Mouse (Mus musculus) heart, embryonic 13.5 days (tissue): ENCODE data around the gene Gm340. TPM values are rescaled to one million over a fixed set of nuclear protein-coding genes. Genes with fewer than 3 reads are reported as not detected.

Experiments used
- ATAC-seq: fragments of 200-750 bp; cut with Nextera tagmentation; 2 replicates; pipeline ENCODE4 v1.8.0; 2017; ENCODE audit warnings: moderate TSS enrichment; ENCODE audit not compliant: insufficient number of reproducible peaks, low FRiP score, low TSS enrichment; ENCODE audit errors: extremely low read depth
- H3K27ac ChIP-seq: fragments of 300-500 bp; sonication (generic); replicated peaks from 2 replicates; pipeline ENCODE4 v1.5.1; 2015; ENCODE audit warnings: moderate library complexity, mild to moderate bottlenecking, inconsistent platforms
- H3K27me3 ChIP-seq: fragments of 300-500 bp; sonication (generic); replicated peaks from 2 replicates; pipeline ENCODE4 v1.6.1; 2015; ENCODE audit warnings: mild to moderate bottlenecking, inconsistent platforms
- H3K36me3 ChIP-seq: fragments of 300-500 bp; sonication (generic); 2 replicates; pipeline ENCODE4 v1.6.1; 2015; ENCODE audit warnings: mild to moderate bottlenecking, inconsistent platforms
- H3K4me1 ChIP-seq: fragments of 300-500 bp; sonication (generic); 2 replicates; pipeline ENCODE4 v1.6.1; 2015; ENCODE audit warnings: inconsistent platforms
- H3K4me2 ChIP-seq: fragments of 300-500 bp; sonication (generic); 2 replicates; pipeline ENCODE4 v1.6.1; 2015; ENCODE audit warnings: inconsistent platforms, mild to moderate bottlenecking, moderate library complexity
- H3K4me3 ChIP-seq: fragments of 300-500 bp; sonication (generic); 2 replicates; pipeline ENCODE4 v1.5.1; 2015; ENCODE audit warnings: moderate library complexity, mild to moderate bottlenecking, inconsistent platforms
- H3K9ac ChIP-seq: fragments of 300-500 bp; sonication (generic); 2 replicates; pipeline ENCODE4 v1.6.1; 2015; ENCODE audit warnings: inconsistent platforms, mild to moderate bottlenecking, moderate library complexity
- H3K9me3 ChIP-seq: fragments of 300-500 bp; sonication (generic); 2 replicates; pipeline ENCODE4 v1.6.1; 2016; ENCODE audit warnings: inconsistent platforms
- WGBS: fragments of 180-500 bp; shearing (Covaris S2); methylation state at CpG from one replicate; pipeline ENCODE4 v1.1.7; 2015; ENCODE audit warnings: mixed read lengths; 5-methylcytosine and 5-hydroxymethylcytosine counted together
- polyA plus RNA-seq: library from polyadenylated mRNA; unstranded; fragments of >200 nt; fragmentation: Nextera tagmentation; extraction: Ambion mirVana; gene quantifications from 2 replicates; pipeline ENCODE4 v1.2.1, GENCODE M21; 2015

Gm340 gene
- polyA plus RNA-seq = 1.5 and 1.7 TPM in 2 replicates

DNA sequence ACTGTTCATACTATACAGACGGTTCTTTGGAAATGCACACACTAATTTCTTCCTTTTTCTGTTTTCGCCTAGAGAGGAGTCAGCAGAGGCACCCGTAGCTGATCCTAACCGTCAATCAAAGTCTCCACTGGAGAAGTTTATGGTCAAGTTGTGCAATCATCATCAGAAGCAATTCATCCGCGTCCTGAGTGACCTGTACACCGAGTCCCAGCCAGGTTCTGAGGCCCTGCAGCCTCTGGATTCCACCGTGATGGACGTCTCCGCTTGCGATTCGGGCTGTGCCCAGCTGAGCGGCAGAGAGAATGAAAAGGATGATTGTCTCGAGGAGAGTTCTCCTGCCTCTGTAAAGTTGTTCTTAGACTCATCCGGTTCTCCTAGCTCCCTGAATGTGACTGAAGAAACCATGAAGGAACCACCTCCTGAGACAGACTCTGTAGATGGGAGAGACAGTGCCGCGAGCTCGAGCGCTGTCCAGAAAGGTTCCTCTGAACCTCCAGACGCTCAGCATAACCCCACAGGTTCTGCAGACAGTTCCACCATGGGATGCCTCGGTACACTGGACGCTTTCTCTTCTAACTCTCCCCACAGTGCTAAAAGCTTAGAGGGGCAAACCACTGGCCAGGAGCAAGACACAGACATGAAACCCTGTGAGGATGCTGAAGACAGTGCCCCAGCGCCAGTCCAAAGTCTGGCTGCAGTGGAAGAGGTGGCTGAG, at the start of gene Gm340:
Gene Gm340 (plus strand): TSS at position 665 of the 715 bp plus-strand sequence.
- Histone ChIP-seq H3K4me1 (no peaks in the 10 kb centered on the region), H3K9me3 (no peaks in the 10 kb centered on the region), H3K4me3 (no peak within 1 kb of the TSS), H3K4me2 (no peak within 1 kb of the TSS), H3K27ac (no peak within 1 kb of the TSS), H3K27me3 (no peaks in the 10 kb centered on the region), H3K36me3 (peaks cover 56% of the 10 kb centered on the region), H3K9ac (no peak within 1 kb of the TSS)
- WGBS = 93% methylated on average over 23 of the region's 23 CpGs
- ATAC-seq = no peak

DNA sequence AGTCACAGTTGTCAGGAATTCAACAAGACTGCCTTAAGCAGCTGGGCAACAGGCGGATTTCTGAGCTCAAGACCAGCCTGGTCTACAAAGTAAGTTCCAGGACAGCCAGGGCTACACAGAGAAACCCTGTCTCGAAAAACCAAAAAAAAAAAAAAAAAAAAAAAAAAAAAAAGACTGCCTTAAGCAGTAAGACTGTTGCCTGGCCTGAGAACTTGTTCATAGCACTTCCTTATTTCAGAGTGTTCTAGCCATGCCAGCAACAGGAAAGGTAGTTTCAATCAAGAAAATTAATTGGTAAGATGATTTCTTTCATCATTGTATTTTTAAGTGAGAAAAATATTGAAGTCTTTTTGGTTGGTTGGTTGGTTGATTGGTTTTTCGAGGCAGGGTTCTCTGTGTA, 48.1 kb upstream of the Gm340 start:
- peaks cover 20% of the 10 kb centered on the region for H3K36me3 ChIP-seq
- ATAC-seq = no peak
- 91% methylated on average over 3 of the region's 3 CpGs for WGBS
- no peak overlapping the region for H3K27ac ChIP-seq
- H3K9me3 ChIP-seq = no peaks in the 10 kb centered on the region
- no peak overlapping the region for H3K4me2 ChIP-seq
- no peak overlapping the region for H3K9ac ChIP-seq
- H3K27me3 ChIP-seq = no peaks in the 10 kb centered on the region
- H3K4me3 ChIP-seq = no peak overlapping the region
- no peaks in the 10 kb centered on the region for H3K4me1 ChIP-seq

DNA sequence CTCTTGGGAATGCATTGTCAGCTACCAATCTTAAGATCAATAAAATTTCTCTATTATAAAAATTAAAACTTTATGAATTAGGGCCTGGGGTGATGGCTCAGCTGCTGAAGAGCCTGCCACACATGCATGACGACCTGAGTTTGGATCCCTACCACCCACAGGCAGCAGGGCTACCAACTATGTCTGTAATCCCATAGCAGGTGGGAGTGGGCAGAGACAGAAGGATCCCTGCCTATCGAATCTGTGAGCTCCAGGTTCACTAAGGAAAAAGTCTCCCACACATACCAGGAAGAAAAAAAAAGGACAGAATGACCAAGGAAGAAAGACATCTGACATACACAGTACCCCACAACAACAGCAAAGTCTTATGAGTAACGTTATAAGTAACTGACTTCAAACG, 25.2 kb upstream of the Gm340 start:
- Histone ChIP-seq H3K9me3 (no peaks in the 10 kb centered on the region), H3K9ac (no peak overlapping the region), H3K27me3 (no peaks in the 10 kb centered on the region), H3K4me2 (no peak overlapping the region), H3K4me3 (no peak overlapping the region), H3K4me1 (no peaks in the 10 kb centered on the region), H3K27ac (no peak overlapping the region), H3K36me3 (peaks cover 54% of the 10 kb centered on the region)
- 83% methylated on average over 4 of the region's 4 CpGs for WGBS
- no peak for ATAC-seq

DNA sequence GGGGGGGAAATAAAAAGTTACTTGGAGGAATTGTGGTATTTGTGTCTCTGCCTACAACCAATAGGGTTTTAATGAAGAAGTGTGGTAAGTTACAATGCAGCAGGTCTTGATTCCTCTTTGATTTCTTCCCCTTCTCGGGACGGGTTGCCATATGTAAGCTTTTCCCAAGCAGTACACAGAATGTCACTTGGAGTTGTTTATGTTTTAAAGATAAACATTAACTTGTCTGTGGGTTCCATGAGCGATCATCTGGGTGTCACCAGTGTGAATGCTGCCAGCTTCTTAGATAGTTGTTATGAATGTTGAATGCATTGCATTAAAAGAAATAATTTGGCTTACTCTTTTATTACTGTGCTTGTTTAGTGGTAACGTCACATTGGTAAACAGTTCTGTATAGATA, 24.7 kb upstream of the Gm340 start:
- no peak overlapping the region for H3K27ac ChIP-seq
- ATAC-seq = no peak
- 84% methylated on average over 4 of the region's 4 CpGs for WGBS
- H3K4me3 ChIP-seq = no peak overlapping the region
- H3K9ac ChIP-seq = no peak overlapping the region
- H3K9me3 ChIP-seq = no peaks in the 10 kb centered on the region
- peaks cover 51% of the 10 kb centered on the region for H3K36me3 ChIP-seq
- no peaks in the 10 kb centered on the region for H3K27me3 ChIP-seq
- H3K4me1 ChIP-seq = peaks cover 3% of the 10 kb centered on the region; the same call in 1 of the 2 replicates
- H3K4me2 ChIP-seq = no peak overlapping the region

DNA sequence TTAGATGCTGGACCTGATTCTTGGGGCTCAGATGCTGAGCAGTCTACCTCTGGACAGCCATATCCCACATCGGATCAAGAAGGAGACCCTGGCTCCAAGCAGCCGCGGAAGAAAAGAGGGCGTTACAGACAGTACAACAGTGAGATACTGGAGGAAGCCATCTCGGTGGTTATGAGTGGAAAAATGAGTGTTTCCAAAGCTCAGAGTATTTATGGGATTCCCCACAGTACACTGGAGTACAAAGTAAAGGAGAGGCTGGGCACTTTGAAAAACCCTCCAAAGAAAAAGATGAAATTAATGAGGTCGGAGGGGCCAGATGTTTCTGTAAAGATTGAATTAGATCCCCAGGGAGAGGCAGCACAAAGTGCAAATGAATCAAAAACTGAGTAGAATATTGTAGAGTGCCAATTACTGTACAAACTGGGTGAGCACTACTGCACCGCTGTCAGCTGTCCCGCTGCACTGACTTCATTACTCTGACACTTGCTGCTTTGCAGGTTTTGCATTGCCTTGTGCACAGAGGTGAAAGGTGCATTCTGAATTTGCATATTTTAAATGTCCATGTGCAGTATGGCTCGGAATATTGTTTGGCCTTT, 23.2 kb upstream of the Gm340 start:
- Histone ChIP-seq H3K27me3 (no peaks in the 10 kb centered on the region), H3K27ac (no peak overlapping the region), H3K4me3 (no peak overlapping the region), H3K4me1 (peaks cover 10% of the 10 kb centered on the region), H3K4me2 (no peak overlapping the region), H3K9me3 (no peaks in the 10 kb centered on the region), H3K36me3 (peaks cover 40% of the 10 kb centered on the region), H3K9ac (no peak overlapping the region)
- ATAC-seq = no peak
- WGBS = 89% methylated on average over 9 of the region's 9 CpGs

DNA sequence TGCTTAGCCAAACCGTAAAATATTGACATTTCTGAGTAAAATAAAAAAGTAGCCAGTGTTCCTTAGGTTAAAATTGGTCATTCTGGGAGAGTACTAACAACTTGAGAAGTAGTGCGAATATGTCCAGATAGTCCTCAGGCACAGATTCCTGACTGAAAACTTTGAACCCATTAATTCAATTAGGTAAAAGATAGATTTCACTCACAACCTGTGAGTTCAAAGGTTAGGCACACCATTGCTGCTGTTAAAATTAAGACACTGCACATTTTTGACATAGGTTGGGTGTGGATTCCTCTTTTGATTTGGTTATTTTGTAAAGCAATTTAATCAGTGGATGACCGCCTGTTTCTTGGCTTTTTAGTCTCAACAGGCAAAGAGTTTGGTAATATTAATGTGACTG, 21.3 kb upstream of the Gm340 start:
- no peak overlapping the region for H3K27ac ChIP-seq
- no peaks in the 10 kb centered on the region for H3K27me3 ChIP-seq
- WGBS = 92% methylated on average over 3 of the region's 3 CpGs
- no peak overlapping the region for H3K4me2 ChIP-seq
- H3K9me3 ChIP-seq = no peaks in the 10 kb centered on the region
- no peak overlapping the region for H3K9ac ChIP-seq
- H3K36me3 ChIP-seq = peaks cover 35% of the 10 kb centered on the region
- no peak for ATAC-seq
- no peak overlapping the region for H3K4me3 ChIP-seq
- peaks cover 10% of the 10 kb centered on the region for H3K4me1 ChIP-seq

DNA sequence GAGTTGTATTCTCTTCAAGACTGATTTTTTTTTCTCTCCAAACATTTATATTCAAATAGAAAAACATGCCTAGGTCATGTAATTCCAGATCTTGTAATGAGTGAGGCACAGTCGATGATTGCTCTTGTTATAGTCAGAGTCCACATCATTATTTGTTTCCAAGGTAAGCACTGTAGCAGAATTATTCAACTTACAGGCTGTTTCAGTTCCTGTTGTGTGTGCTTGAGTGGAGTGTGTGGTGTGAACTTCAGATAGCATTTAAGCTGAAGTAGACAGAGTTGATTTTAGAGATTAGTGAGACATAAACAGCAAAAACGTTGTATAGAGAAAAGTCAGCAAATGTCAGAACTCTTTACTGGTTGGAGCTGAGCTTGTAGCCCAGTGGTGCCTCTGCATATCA, 13.4 kb upstream of the Gm340 start:
- no peak overlapping the region for H3K4me2 ChIP-seq
- H3K27me3 ChIP-seq = no peaks in the 10 kb centered on the region
- H3K4me3 ChIP-seq = no peak overlapping the region
- no peaks in the 10 kb centered on the region for H3K4me1 ChIP-seq
- H3K27ac ChIP-seq = no peak overlapping the region
- H3K36me3 ChIP-seq = 0 out of 2 replicates have a peak, but pooled peaks cover 5% of the 10 kb centered on the region
- 55% methylated on average over 2 of the region's 2 CpGs for WGBS
- ATAC-seq = no peak
- H3K9me3 ChIP-seq = no peaks in the 10 kb centered on the region
- no peak overlapping the region for H3K9ac ChIP-seq

DNA sequence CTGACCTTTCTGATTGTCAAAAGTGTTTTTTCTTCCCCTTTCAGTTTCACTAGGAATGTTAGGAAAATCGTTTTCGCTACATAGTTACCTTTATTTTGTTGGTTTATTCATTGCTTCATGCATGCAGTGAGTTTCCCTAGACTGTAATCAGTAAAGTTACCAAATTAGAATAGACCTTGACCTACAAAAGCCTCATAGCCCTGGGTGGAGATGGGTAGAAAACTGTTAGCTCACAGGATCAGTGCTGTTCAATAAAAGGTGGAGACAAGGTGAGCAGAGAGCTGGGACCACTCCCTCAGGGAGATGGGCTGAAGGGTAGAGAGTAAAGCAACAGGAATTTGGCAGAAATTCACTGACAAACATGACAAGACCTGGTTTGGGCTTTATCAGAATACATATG, 8.5 kb upstream of the Gm340 start:
- 95% methylated on average over 2 of the region's 2 CpGs for WGBS
- no peak for ATAC-seq
- H3K27ac ChIP-seq = no peak overlapping the region

DNA sequence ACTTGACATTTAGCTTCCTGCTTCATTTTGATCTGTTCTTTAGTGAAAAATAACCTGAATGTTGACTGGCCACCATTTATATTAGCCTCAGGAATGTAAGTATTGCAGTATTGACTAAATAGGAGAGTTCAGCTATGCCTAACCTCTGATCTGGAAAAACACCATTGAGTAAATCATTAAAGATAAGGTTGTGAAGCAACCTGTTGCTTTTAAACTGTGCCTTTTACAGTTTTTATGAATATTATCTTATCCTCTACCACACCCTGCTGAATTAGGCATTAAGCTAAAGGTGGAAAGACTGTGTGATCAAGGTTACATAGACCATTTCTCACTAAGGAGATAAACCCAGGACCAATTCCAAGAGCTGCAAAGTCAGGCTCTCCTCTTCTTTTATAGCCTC, 4.6 kb upstream of the Gm340 start:
- Histone ChIP-seq H3K9me3 (no peaks in the 10 kb centered on the region), H3K27me3 (no peaks in the 10 kb centered on the region), H3K27ac (no peak overlapping the region), H3K36me3 (peaks cover 13% of the 10 kb centered on the region), H3K9ac (no peak overlapping the region), H3K4me1 (no peaks in the 10 kb centered on the region), H3K4me3 (no peak overlapping the region), H3K4me2 (no peak overlapping the region)
- no peak for ATAC-seq

More for the DNA sequence above, 8.5 kb upstream of the Gm340 start:
- no peaks in the 10 kb centered on the region for H3K9me3 ChIP-seq
- H3K4me2 ChIP-seq = no peak overlapping the region
- no peaks in the 10 kb centered on the region for H3K27me3 ChIP-seq
- H3K4me1 ChIP-seq = no peaks in the 10 kb centered on the region
- no peak overlapping the region for H3K9ac ChIP-seq
- H3K4me3 ChIP-seq = no peak overlapping the region
- H3K36me3 ChIP-seq = 0 out of 2 replicates have a peak, but pooled peaks cover 5% of the 10 kb centered on the region

DNA sequence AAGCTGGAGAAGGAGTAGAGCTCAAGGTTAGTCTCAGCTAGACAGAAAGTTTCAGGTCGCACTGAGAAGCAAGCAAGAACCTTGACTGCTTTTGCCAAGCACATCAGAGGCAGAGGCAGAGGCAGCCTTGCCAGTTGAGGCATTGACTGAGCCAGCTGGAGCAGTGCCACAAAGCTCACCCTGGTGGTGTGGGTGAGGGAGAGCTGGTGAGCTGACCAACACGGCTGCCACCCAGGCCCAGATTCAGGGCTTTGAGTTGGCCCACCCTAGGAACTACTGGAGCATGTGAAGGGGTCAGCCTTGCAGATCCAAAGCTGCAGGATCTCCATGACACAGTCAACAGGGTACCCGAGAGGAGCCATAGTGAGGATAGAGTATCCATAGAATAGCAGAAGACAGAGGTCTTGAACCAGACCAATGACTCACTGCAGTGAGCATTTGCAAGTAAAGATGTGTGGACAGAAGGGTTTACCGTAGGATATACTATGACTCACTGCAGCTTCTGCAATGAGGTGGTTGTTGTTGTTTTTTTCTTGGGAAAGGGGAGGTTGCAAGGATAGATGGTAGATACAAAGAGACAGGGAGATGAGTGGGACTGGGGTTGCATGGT, 2.8 kb upstream of the Gm340 start:
- no peak overlapping the region for H3K4me3 ChIP-seq
- no peaks in the 10 kb centered on the region for H3K9me3 ChIP-seq
- 88% methylated on average over 4 of the region's 4 CpGs for WGBS
- peaks cover 32% of the 10 kb centered on the region for H3K36me3 ChIP-seq
- no peaks in the 10 kb centered on the region for H3K27me3 ChIP-seq
- H3K9ac ChIP-seq = no peak overlapping the region
- no peak overlapping the region for H3K4me2 ChIP-seq
- H3K27ac ChIP-seq = no peak overlapping the region
- no peaks in the 10 kb centered on the region for H3K4me1 ChIP-seq
- no peak for ATAC-seq

DNA sequence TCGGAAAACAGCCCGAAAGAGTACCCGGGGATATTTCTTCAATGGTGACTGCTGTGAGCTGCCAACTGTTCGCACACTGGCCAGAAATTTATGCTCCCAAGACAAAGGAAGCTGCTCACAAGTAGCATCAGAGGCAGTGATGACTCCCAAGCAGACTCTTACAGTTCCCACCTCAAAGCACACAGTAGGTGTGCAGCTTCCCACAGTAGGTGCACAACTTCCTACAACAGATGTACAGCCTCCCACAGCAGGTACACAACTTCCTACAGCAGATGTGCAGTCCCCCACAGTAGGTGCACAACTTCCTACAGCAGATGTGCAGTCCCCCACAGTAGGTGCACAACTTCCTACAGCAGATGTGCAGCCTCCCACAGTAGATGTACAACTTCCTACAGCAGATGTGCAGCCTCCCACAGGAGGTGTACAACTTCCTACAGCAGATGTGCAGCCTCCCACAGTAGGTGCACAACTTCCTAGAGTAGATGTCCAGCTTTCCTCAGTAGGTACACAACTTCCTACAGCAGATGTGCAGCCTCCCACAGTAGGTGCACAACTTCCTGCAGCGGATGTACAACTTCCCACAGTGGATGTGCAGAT, 846 bp downstream of the Gm340 start:
- no peaks in the 10 kb centered on the region for H3K4me1 ChIP-seq
- no peak overlapping the region for H3K4me3 ChIP-seq
- H3K27me3 ChIP-seq = no peaks in the 10 kb centered on the region
- H3K36me3 ChIP-seq = peaks cover 56% of the 10 kb centered on the region
- WGBS = 91% methylated on average over 5 of the region's 5 CpGs
- H3K9me3 ChIP-seq = no peaks in the 10 kb centered on the region
- no peak overlapping the region for H3K4me2 ChIP-seq
- no peak overlapping the region for H3K27ac ChIP-seq
- no peak for ATAC-seq
- H3K9ac ChIP-seq = no peak overlapping the region
